Mouse (Mus musculus) T-helper 17 cell (primary cell): ENCODE data around the gene Nme3.

ENCODE experiments used
- in situ Hi-C, 2 experiments: fragments of 300-600 bp; cut with MboI, MseI; formaldehyde crosslinking; loops; 1 replicate in 1 of 2; 2 replicates in 1 of 2; pipeline ENCODE4 v1.15.1; 2025; ENCODE audit warnings: high pct_unique_total_duplicates in 2 of 2

The Nme3 gene

GRCm38 (mm10) chr17:24878531-24878930 lies 17.8 kb upstream of the Nme3 start:
- in situ Hi-C loops, result no loop called here

- in situ Hi-C loops, result loop anchor here in 1 of 2 experiments (5.0 to 10.0 kb wide), 2 partner anchors 40 to 137 kb away; partner anchors contain the start of gene Hagh
Measured at GRCm38 (mm10) chr17:24881738-24882440, 14.4 kb upstream of the Nme3 start.

GRCm38 (mm10) chr17:24884391-24884790 lies 11.9 kb upstream of the Nme3 start:
- in situ Hi-C loops, result loop anchor here in 1 of 2 experiments (5.0 to 10.0 kb wide), 2 partner anchors 42 to 140 kb away; partner anchors contain the start of gene Hagh

- in situ Hi-C loops, result loop anchor here (5.0 to 10.0 kb wide), 2 partner anchors 141 to 148 kb away; partner anchors contain the start of gene Msrb1 (in 1 of the 2)
Measured at GRCm38 (mm10) chr17:24885356-24886133, 10.8 kb upstream of the Nme3 start.

- in situ Hi-C loops, result loop anchor here (5.0 to 10.0 kb wide), 2 partner anchors 142 to 149 kb away; partner anchors contain the start of gene Msrb1 (in 1 of the 2)
Measured at GRCm38 (mm10) chr17:24886134-24886931, 10.0 kb upstream of the Nme3 start, which contains the start of the genes Nubp2 and Spsb3. Gene Nubp2, minus strand, starts transcription at chr17:24886349. Gene Spsb3, plus strand, starts transcription at chr17:24886643.

- in situ Hi-C loops, result loop anchor here (5.0 to 10.0 kb wide), 2 partner anchors 142 to 150 kb away; partner anchors contain the start of gene Msrb1 (in 1 of the 2)
Measured at GRCm38 (mm10) chr17:24886932-24887271, 9.4 kb upstream of the Nme3 start.

GRCm38 (mm10) chr17:24887291-24888080 lies 8.8 kb upstream of the Nme3 start:
- in situ Hi-C loops, result loop anchor here (5.0 to 10.0 kb wide), 2 partner anchors 143 to 150 kb away; partner anchors contain the start of gene Msrb1 (in 1 of the 2)

- in situ Hi-C loops, result loop anchor here (5.0 to 10.0 kb wide), 2 partner anchors 144 to 152 kb away; partner anchors contain the start of gene Msrb1 (in 1 of the 2)
Measured at GRCm38 (mm10) chr17:24888862-24889261, 7.4 kb upstream of the Nme3 start.

GRCm38 (mm10) chr17:24890151-24891092 lies 5.9 kb upstream of the Nme3 start:
- in situ Hi-C loops, result no loop called here

- in situ Hi-C loops, result no loop called here
Measured at GRCm38 (mm10) chr17:24891321-24891720, 5.0 kb upstream of the Nme3 start.

GRCm38 (mm10) chr17:24892785-24893184 lies 3.5 kb upstream of the Nme3 start:
- in situ Hi-C loops, result no loop called here

- in situ Hi-C loops, result no loop called here
Measured at GRCm38 (mm10) chr17:24893276-24893675, 3.0 kb upstream of the Nme3 start.

GRCm38 (mm10) chr17:24894061-24894994 lies 2.0 kb upstream of the Nme3 start:
- in situ Hi-C loops, result no loop called here

- in situ Hi-C loops, result no loop called here
Measured at GRCm38 (mm10) chr17:24894995-24895547, 1.2 kb upstream of the Nme3 start, which contains the start of the genes Eme2 and Mrps34. Gene Eme2, minus strand, starts transcription at chr17:24895087. Gene Mrps34, plus strand, starts transcription at chr17:24895116.

- in situ Hi-C loops, result no loop called here
Measured at GRCm38 (mm10) chr17:24895571-24896240, 594 bp upstream of the Nme3 start.

- in situ Hi-C loops, result no loop called here
Measured at GRCm38 (mm10) chr17:24896993-24897269, 631 bp downstream of the Nme3 start.

GRCm38 (mm10) chr17:24897600-24897999 lies 1.3 kb downstream of the Nme3 start:
- in situ Hi-C loops, result no loop called here
